Mouse (Mus musculus): Measurements from ENCODE around the gene Cdca5. TPM values are rescaled to one million over a fixed set of nuclear protein-coding genes. Genes with fewer than 3 reads are reported as not detected.

Cdca5 gene
- polyA plus RNA-seq, 2 experiments, result 23.1 to 30.9 TPM

- Histone ChIP-seq H3K27ac (peak within 1 kb of the TSS; percentile 97), H3K27me3 (ENCODE audit: control insufficient read depth, insufficient read depth, low read length) (no peaks in the 10 kb centered on the region), H3K4me2 (ENCODE audit: low read depth) (peak within 1 kb of the TSS; percentile 99), H3K36me3 (replicated peaks; ENCODE audit: control insufficient read depth, insufficient read depth, low read depth) (no peaks in the 10 kb centered on the region), H3K4me3 (ENCODE audit: insufficient read depth in 1 of 2, low read depth in 2 of 2, low read length in 2 of 2) (peak within 1 kb of the TSS; percentile 73 to 81), H3K9me3 (ENCODE audit: control insufficient read depth, low read length) (no peaks in the 10 kb centered on the region), H3K4me1 (replicated peaks; ENCODE audit: control insufficient read depth in 2 of 2, insufficient read depth in 2 of 2, low read length in 1 of 2) (peaks cover 0 to 12% of the 10 kb centered on the region in 2 experiments; a peak in 2 of 4 replicates), H3K9ac (replicated peaks) (peak within 1 kb of the TSS; percentile 82)
- DNase-seq (ENCODE audit: low read depth in 3 of 3, low spot score in 3 of 3) (peak; percentile 89 to 90 (median 89)), ATAC-seq (ENCODE audit: insufficient read depth) (peak; percentile 92)
- WGBS (ENCODE audit: insufficient replicate concordance), result under 1% methylated on average over 66 of the region's 68 CpGs
- TF ChIP-seq CTCF (IDR thresholded peaks at IDR 0.05; ENCODE audit: low read depth) (peak; percentile 92), EP300 (IDR thresholded peaks at IDR 0.05; ENCODE audit: low read depth) (peak; percentile 20; the same call in 1 of the 2 replicates)
Measured at GRCm38 (mm10) chr19:6140678-6141393, 56.1 kb downstream of the Cdca5 start, which contains the start of gene Batf2. Gene Batf2, plus strand, starts transcription at chr19:6140983.

- peak within 1 kb of the TSS; percentile 82 for H3K9ac ChIP-seq (replicated peaks)
- H3K4me3 ChIP-seq (ENCODE audit: insufficient read depth in 1 of 2, low read depth in 2 of 2, low read length in 2 of 2), result peak within 1 kb of the TSS; percentile 73 to 81
- H3K27ac ChIP-seq, result peak within 1 kb of the TSS; percentile 97
- DNase-seq (ENCODE audit: low read depth in 3 of 3, low spot score in 3 of 3) (peak; percentile 84 to 89 (median 86)), ATAC-seq (ENCODE audit: insufficient read depth) (peak; percentile 75)
- H3K36me3 ChIP-seq (replicated peaks; ENCODE audit: control insufficient read depth, insufficient read depth, low read depth), result no peaks in the 10 kb centered on the region
- H3K4me2 ChIP-seq (ENCODE audit: low read depth), result peak within 1 kb of the TSS; percentile 99
- peaks cover 0 to 12% of the 10 kb centered on the region in 2 experiments; a peak in 2 of 4 replicates for H3K4me1 ChIP-seq (replicated peaks; ENCODE audit: control insufficient read depth in 2 of 2, insufficient read depth in 2 of 2, low read length in 1 of 2)
- TF ChIP-seq CTCF (IDR thresholded peaks at IDR 0.05; ENCODE audit: low read depth) (peak; percentile 68), EP300 (IDR thresholded peaks at IDR 0.05; ENCODE audit: low read depth) (no peak)
- under 1% methylated on average over 15 of the region's 15 CpGs for WGBS (ENCODE audit: insufficient replicate concordance)
- H3K27me3 ChIP-seq (ENCODE audit: control insufficient read depth, insufficient read depth, low read length), result no peaks in the 10 kb centered on the region
- H3K9me3 ChIP-seq (ENCODE audit: control insufficient read depth, low read length), result no peaks in the 10 kb centered on the region
Measured at GRCm38 (mm10) chr19:6141394-6141749, 56.6 kb downstream of the Cdca5 start, which contains the start of gene Arl2. Gene Arl2, minus strand, starts transcription at chr19:6141548.

Small RNA genes lying within 50 kb of the gene (microRNA-seq; reads per million reads assigned to microRNA genes)
- not detected for gene Mir6988

Other genes starting within 250 kb of the Cdca5 start
- 5.9 and 6.7 TPM in 2 replicates for gene Frmd8, start 209.7 kb upstream of the Cdca5 start, polyA plus RNA-seq (2012; rRNA removed)
- gene Frmd8, start 209.7 kb upstream of the Cdca5 start, polyA plus RNA-seq (2014; fragmentation: Nextera tagmentation; extraction: Ambion mirVana), result 6.6 and 8.4 TPM in 2 replicates
- gene Slc25a45, start 207.2 kb upstream of the Cdca5 start, polyA plus RNA-seq (2012; rRNA removed), result 5.3 and 5.8 TPM in 2 replicates
- gene Slc25a45, start 207.2 kb upstream of the Cdca5 start, polyA plus RNA-seq (2014; fragmentation: Nextera tagmentation; extraction: Ambion mirVana), result 3.2 and 4.6 TPM in 2 replicates
- gene Tigd3, start 190.8 kb upstream of the Cdca5 start, polyA plus RNA-seq (2012; rRNA removed), result 2.2 and 2.4 TPM in 2 replicates
- 1.1 TPM in 2 replicates for gene Tigd3, start 190.8 kb upstream of the Cdca5 start, polyA plus RNA-seq (2014; fragmentation: Nextera tagmentation; extraction: Ambion mirVana)
- 35.3 and 36.0 TPM in 2 replicates for gene Dpf2, start 172.0 kb upstream of the Cdca5 start, polyA plus RNA-seq (2012; rRNA removed)
- 45.1 and 54.5 TPM in 2 replicates for gene Dpf2, start 172.0 kb upstream of the Cdca5 start, polyA plus RNA-seq (2014; fragmentation: Nextera tagmentation; extraction: Ambion mirVana)
- gene Cdc42ep2, start 160.2 kb upstream of the Cdca5 start, polyA plus RNA-seq (2012; rRNA removed), result 2.2 and 2.3 TPM in 2 replicates
- 1.6 and 2.1 TPM in 2 replicates for gene Cdc42ep2, start 160.2 kb upstream of the Cdca5 start, polyA plus RNA-seq (2014; fragmentation: Nextera tagmentation; extraction: Ambion mirVana)
- 60.9 and 66.4 TPM in 2 replicates for gene Pola2, start 120.8 kb upstream of the Cdca5 start, polyA plus RNA-seq (2012; rRNA removed)
- gene Pola2, start 120.8 kb upstream of the Cdca5 start, polyA plus RNA-seq (2014; fragmentation: Nextera tagmentation; extraction: Ambion mirVana), result 63.0 and 68.1 TPM in 2 replicates
- not detected in 2 replicates for gene Slc22a20, start 98.8 kb upstream of the Cdca5 start, polyA plus RNA-seq (2012; rRNA removed)
- gene Slc22a20, start 98.8 kb upstream of the Cdca5 start, polyA plus RNA-seq (2014; fragmentation: Nextera tagmentation; extraction: Ambion mirVana), result 0.08 TPM in 1 of 2 replicates, not detected in the other
- gene Capn1, start 69.1 kb upstream of the Cdca5 start, polyA plus RNA-seq (2012; rRNA removed), result 25.4 and 28.0 TPM in 2 replicates
- gene Capn1, start 69.1 kb upstream of the Cdca5 start, polyA plus RNA-seq (2014; fragmentation: Nextera tagmentation; extraction: Ambion mirVana), result 25.6 and 28.7 TPM in 2 replicates
- 11.5 and 13.2 TPM in 2 replicates for gene Syvn1, start 38.4 kb upstream of the Cdca5 start, polyA plus RNA-seq (2012; rRNA removed)
- 9.7 and 12.6 TPM in 2 replicates for gene Syvn1, start 38.4 kb upstream of the Cdca5 start, polyA plus RNA-seq (2014; fragmentation: Nextera tagmentation; extraction: Ambion mirVana)
- 22.0 and 29.6 TPM in 2 replicates for gene Mrpl49, start 27.2 kb upstream of the Cdca5 start, polyA plus RNA-seq (2012; rRNA removed)
- gene Mrpl49, start 27.2 kb upstream of the Cdca5 start, polyA plus RNA-seq (2014; fragmentation: Nextera tagmentation; extraction: Ambion mirVana), result 43.7 and 48.2 TPM in 2 replicates
- 853 and 969 TPM in 2 replicates for gene Fau, start 27.1 kb upstream of the Cdca5 start, polyA plus RNA-seq (2012; rRNA removed)
- 593 and 639 TPM in 2 replicates for gene Fau, start 27.1 kb upstream of the Cdca5 start, polyA plus RNA-seq (2014; fragmentation: Nextera tagmentation; extraction: Ambion mirVana)
- gene Znhit2, start 23.8 kb upstream of the Cdca5 start, polyA plus RNA-seq (2012; rRNA removed), result 15.8 and 17.9 TPM in 2 replicates
- gene Znhit2, start 23.8 kb upstream of the Cdca5 start, polyA plus RNA-seq (2014; fragmentation: Nextera tagmentation; extraction: Ambion mirVana), result 19.3 and 20.4 TPM in 2 replicates
- gene Tm7sf2, start 16.6 kb upstream of the Cdca5 start, polyA plus RNA-seq (2012; rRNA removed), result 35.9 and 43.4 TPM in 2 replicates
- 35.0 and 35.7 TPM in 2 replicates for gene Tm7sf2, start 16.6 kb upstream of the Cdca5 start, polyA plus RNA-seq (2014; fragmentation: Nextera tagmentation; extraction: Ambion mirVana)
- gene Vps51, start 7.8 kb upstream of the Cdca5 start, polyA plus RNA-seq (2012; rRNA removed), result 20.7 and 21.9 TPM in 2 replicates
- gene Vps51, start 7.8 kb upstream of the Cdca5 start, polyA plus RNA-seq (2014; fragmentation: Nextera tagmentation; extraction: Ambion mirVana), result 19.9 and 23.3 TPM in 2 replicates
- not detected in 2 replicates for gene Tmem262, start 5.0 kb upstream of the Cdca5 start, polyA plus RNA-seq (2012; rRNA removed)
- not detected in 2 replicates for gene Tmem262, start 5.0 kb upstream of the Cdca5 start, polyA plus RNA-seq (2014; fragmentation: Nextera tagmentation; extraction: Ambion mirVana)
- gene Gm28374, start 2.7 kb upstream of the Cdca5 start, polyA plus RNA-seq (2012; rRNA removed), result 0.16 and 0.17 TPM in 2 replicates
- 0.33 and 0.38 TPM in 2 replicates for gene Gm28374, start 2.7 kb upstream of the Cdca5 start, polyA plus RNA-seq (2014; fragmentation: Nextera tagmentation; extraction: Ambion mirVana)
- 20.8 and 24.1 TPM in 2 replicates for gene Zfpl1, start within 50 bp of the Cdca5 start, polyA plus RNA-seq (2012; rRNA removed)
- 18.1 and 20.4 TPM in 2 replicates for gene Zfpl1, start within 50 bp of the Cdca5 start, polyA plus RNA-seq (2014; fragmentation: Nextera tagmentation; extraction: Ambion mirVana)
- 0.68 TPM in 1 of 2 replicates, not detected in the other for gene AC131692.1, start 9.4 kb downstream of the Cdca5 start, polyA plus RNA-seq (2012; rRNA removed)
- 0.22 TPM in 1 of 2 replicates, not detected in the other for gene AC131692.1, start 9.4 kb downstream of the Cdca5 start, polyA plus RNA-seq (2014; fragmentation: Nextera tagmentation; extraction: Ambion mirVana)
- gene Naaladl1, start 20.8 kb downstream of the Cdca5 start, polyA plus RNA-seq (2012; rRNA removed), result 4.3 and 6.4 TPM in 2 replicates
- 1.1 and 1.9 TPM in 2 replicates for gene Naaladl1, start 20.8 kb downstream of the Cdca5 start, polyA plus RNA-seq (2014; fragmentation: Nextera tagmentation; extraction: Ambion mirVana)
- gene Sac3d1, start 33.7 kb downstream of the Cdca5 start, polyA plus RNA-seq (2012; rRNA removed), result 18.4 and 25.5 TPM in 2 replicates
- gene Sac3d1, start 33.7 kb downstream of the Cdca5 start, polyA plus RNA-seq (2014; fragmentation: Nextera tagmentation; extraction: Ambion mirVana), result 22.7 and 22.9 TPM in 2 replicates
- 39.6 and 41.8 TPM in 2 replicates for gene Snx15, start 43.3 kb downstream of the Cdca5 start, polyA plus RNA-seq (2012; rRNA removed)
- 42.2 and 46.2 TPM in 2 replicates for gene Snx15, start 43.3 kb downstream of the Cdca5 start, polyA plus RNA-seq (2014; fragmentation: Nextera tagmentation; extraction: Ambion mirVana)
- gene Batf2, start 56.0 kb downstream of the Cdca5 start, polyA plus RNA-seq (2012; rRNA removed), result 0.35 and 0.57 TPM in 2 replicates
- gene Batf2, start 56.0 kb downstream of the Cdca5 start, polyA plus RNA-seq (2014; fragmentation: Nextera tagmentation; extraction: Ambion mirVana), result 0.09 TPM in 1 of 2 replicates, not detected in the other
- 26.1 and 32.8 TPM in 2 replicates for gene Arl2, start 56.6 kb downstream of the Cdca5 start, polyA plus RNA-seq (2012; rRNA removed)
- gene Arl2, start 56.6 kb downstream of the Cdca5 start, polyA plus RNA-seq (2014; fragmentation: Nextera tagmentation; extraction: Ambion mirVana), result 22.4 and 27.5 TPM in 2 replicates
- not detected in 2 replicates for gene Majin, start 99.4 kb downstream of the Cdca5 start, polyA plus RNA-seq (2012; rRNA removed)
- not detected in 2 replicates for gene Majin, start 99.4 kb downstream of the Cdca5 start, polyA plus RNA-seq (2014; fragmentation: Nextera tagmentation; extraction: Ambion mirVana)
- gene Gpha2, start 141.4 kb downstream of the Cdca5 start, polyA plus RNA-seq (2012; rRNA removed), result not detected in 2 replicates
- not detected in 2 replicates for gene Gpha2, start 141.4 kb downstream of the Cdca5 start, polyA plus RNA-seq (2014; fragmentation: Nextera tagmentation; extraction: Ambion mirVana)
- 3.2 TPM in 2 replicates for gene Ppp2r5b, start 150.9 kb downstream of the Cdca5 start, polyA plus RNA-seq (2012; rRNA removed)
- gene Ppp2r5b, start 150.9 kb downstream of the Cdca5 start, polyA plus RNA-seq (2014; fragmentation: Nextera tagmentation; extraction: Ambion mirVana), result 2.4 and 2.5 TPM in 2 replicates
- 5.0 and 5.4 TPM in 2 replicates for gene Atg2a, start 156.7 kb downstream of the Cdca5 start, polyA plus RNA-seq (2012; rRNA removed)
- 4.1 and 4.4 TPM in 2 replicates for gene Atg2a, start 156.7 kb downstream of the Cdca5 start, polyA plus RNA-seq (2014; fragmentation: Nextera tagmentation; extraction: Ambion mirVana)
- gene Ehd1, start 191.7 kb downstream of the Cdca5 start, polyA plus RNA-seq (2012; rRNA removed), result 65.3 and 81.6 TPM in 2 replicates
- gene Ehd1, start 191.7 kb downstream of the Cdca5 start, polyA plus RNA-seq (2014; fragmentation: Nextera tagmentation; extraction: Ambion mirVana), result 38.0 and 49.6 TPM in 2 replicates
- gene Cdc42bpg, start 221.5 kb downstream of the Cdca5 start, polyA plus RNA-seq (2012; rRNA removed), result 2.0 and 2.1 TPM in 2 replicates
- gene Cdc42bpg, start 221.5 kb downstream of the Cdca5 start, polyA plus RNA-seq (2014; fragmentation: Nextera tagmentation; extraction: Ambion mirVana), result 0.32 and 0.33 TPM in 2 replicates
- 19.9 and 20.4 TPM in 2 replicates for gene Men1, start 250.0 kb downstream of the Cdca5 start, polyA plus RNA-seq (2012; rRNA removed)
- 12.5 and 13.5 TPM in 2 replicates for gene Men1, start 250.0 kb downstream of the Cdca5 start, polyA plus RNA-seq (2014; fragmentation: Nextera tagmentation; extraction: Ambion mirVana)

Measured in liver, embryonic 14.5 days (tissue).